Mouse (Mus musculus) olfactory bulb, adult 2 months (tissue): Measurements from ENCODE around the gene Btg4.

ENCODE experiments used
- CTCF ChIP-seq: fragments of 200-500 bp; IDR thresholded peaks from 2 replicates; pipeline ENCODE4 v1.5.1; 2012; ENCODE audit warnings: low read depth, mild to moderate bottlenecking, low read length, moderate library complexity; ENCODE audit not compliant: insufficient read depth
- POLR2A ChIP-seq: fragments of 200-500 bp; IDR thresholded peaks from 2 replicates; pipeline ENCODE4 v1.6.1; 2012; ENCODE audit warnings: mild to moderate bottlenecking, low read depth, low read length, moderate library complexity; ENCODE audit not compliant: insufficient read depth

GRCm38 (mm10) chr9:51143437-51143836 lies 82.7 kb downstream of the Btg4 start:
- TF ChIP-seq CTCF (no peak), POLR2A (no peak)
